Mouse (Mus musculus): ENCODE results near the gene Lrrc8c. TPM values are rescaled to one million over a fixed set of nuclear protein-coding genes. Genes with fewer than 3 reads are reported as not detected.

Lrrc8c gene
- polyA plus RNA-seq (2012; rRNA removed): 8.5 and 9.2 TPM in 2 replicates

DNA sequence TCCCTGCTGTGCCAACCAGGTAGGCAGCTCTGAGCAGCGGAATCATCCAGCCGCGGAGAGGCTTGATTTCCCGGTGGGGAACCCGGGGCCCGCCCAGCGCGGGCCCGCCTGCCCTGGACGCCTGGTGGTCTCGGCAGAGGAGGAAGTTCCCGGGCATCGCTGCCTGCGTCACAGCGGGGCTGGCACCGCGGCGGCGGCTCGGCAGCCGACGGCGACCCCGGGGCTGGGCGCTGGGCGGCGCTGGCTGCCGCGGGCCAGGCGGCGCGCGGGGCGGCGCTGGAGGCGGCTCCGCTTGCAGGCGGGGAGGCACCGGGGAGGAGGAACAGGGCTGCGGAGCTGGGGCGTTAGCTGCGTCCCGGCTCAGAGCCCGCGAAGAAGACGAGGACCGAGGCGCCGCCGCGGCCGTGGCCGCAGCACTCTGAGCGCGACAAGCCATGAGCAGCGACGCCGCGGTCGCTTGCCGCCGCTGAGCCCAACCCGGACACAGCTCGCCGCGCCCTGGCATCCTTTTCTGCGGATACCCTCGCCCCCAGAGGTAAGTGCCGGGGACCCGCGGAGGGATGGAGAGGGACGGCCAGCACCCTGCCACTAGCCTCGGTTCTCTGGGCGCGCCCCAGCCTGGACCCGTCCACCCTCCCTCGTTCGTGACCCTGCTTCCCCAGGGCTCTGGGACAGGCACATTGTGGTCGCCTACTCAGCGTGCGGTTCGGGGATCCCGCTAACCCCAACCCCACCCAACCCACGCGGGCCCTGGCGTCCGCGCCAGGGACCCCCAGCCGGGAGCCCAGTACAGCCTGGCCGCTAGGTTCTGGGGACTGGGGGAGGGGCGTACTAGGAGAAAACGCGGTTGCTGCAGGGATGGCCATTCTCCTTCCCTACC lies at the start of gene Lrrc8c:
Gene Lrrc8c (plus strand): TSS at position 293 of the 880 bp plus-strand sequence.
- DNase-seq (ENCODE audit: extremely low spot score in 1 of 2, low spot score in 1 of 2): peak; percentile 60 to 86

- no peak for DNase-seq (ENCODE audit: extremely low spot score in 1 of 2, low spot score in 1 of 2)
Observed at GRCm38 (mm10) chr5:105472983-105473705, 46.0 kb upstream of the Lrrc8c start.

- no peak for DNase-seq (ENCODE audit: extremely low spot score in 1 of 2, low spot score in 1 of 2)
Observed at GRCm38 (mm10) chr5:105477527-105477926, 41.7 kb upstream of the Lrrc8c start.

- DNase-seq (ENCODE audit: extremely low spot score in 1 of 2, low spot score in 1 of 2): no peak
Observed at GRCm38 (mm10) chr5:105479673-105480072, 39.5 kb upstream of the Lrrc8c start.

GRCm38 (mm10) chr5:105480561-105480960 lies 38.6 kb upstream of the Lrrc8c start:
- DNase-seq (ENCODE audit: extremely low spot score in 1 of 2, low spot score in 1 of 2): no peak

GRCm38 (mm10) chr5:105483632-105484031 lies 35.6 kb upstream of the Lrrc8c start:
- DNase-seq (ENCODE audit: extremely low spot score in 1 of 2, low spot score in 1 of 2): no peak

- DNase-seq (ENCODE audit: extremely low spot score in 1 of 2, low spot score in 1 of 2): no peak
Observed at GRCm38 (mm10) chr5:105484247-105484646, 34.9 kb upstream of the Lrrc8c start.

DNA sequence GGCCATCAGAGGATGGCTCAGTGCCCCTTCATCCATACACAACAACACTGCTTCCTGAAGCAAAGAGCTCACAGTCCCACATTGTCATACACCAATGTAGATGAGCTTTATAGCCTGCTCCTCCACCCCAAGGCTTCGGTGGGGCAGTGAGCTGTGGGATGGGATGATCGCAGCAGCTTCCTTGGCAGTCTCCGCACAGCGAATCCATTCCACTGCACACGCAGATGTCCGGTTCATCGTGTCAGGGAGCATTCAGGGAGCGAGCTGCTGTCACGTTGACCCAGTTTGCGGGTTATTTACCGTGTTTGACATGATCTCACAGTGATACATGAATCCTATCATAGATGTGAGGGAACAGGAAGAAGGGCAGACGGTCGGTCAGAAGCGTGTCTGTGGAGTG lies 34.3 kb upstream of the Lrrc8c start:
- DNase-seq (ENCODE audit: extremely low spot score in 1 of 2, low spot score in 1 of 2): no peak

DNA sequence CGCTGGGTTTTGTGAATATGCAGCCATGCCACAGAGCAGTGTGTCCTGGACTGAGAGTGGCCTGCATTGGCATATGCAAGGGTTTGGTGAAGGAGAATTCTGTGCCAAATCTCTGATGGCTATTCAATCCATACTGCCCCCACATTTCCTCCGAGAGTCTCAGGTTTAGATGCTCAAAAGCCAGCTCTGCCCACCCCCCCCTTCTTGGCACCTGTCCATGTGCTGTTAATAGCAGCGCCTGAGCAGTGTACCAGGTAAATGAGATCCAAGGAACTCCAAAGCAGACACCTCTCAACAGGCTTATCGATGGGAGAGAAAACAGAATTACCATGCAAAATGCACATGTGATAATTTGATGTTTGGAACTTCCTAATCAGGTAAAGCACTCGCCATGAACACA lies 29.0 kb upstream of the Lrrc8c start:
- no peak for DNase-seq (ENCODE audit: extremely low spot score in 1 of 2, low spot score in 1 of 2)

GRCm38 (mm10) chr5:105491389-105491788 lies 27.8 kb upstream of the Lrrc8c start:
- DNase-seq (ENCODE audit: extremely low spot score in 1 of 2, low spot score in 1 of 2): peak in 1 of 2 experiments; percentile 48

DNA sequence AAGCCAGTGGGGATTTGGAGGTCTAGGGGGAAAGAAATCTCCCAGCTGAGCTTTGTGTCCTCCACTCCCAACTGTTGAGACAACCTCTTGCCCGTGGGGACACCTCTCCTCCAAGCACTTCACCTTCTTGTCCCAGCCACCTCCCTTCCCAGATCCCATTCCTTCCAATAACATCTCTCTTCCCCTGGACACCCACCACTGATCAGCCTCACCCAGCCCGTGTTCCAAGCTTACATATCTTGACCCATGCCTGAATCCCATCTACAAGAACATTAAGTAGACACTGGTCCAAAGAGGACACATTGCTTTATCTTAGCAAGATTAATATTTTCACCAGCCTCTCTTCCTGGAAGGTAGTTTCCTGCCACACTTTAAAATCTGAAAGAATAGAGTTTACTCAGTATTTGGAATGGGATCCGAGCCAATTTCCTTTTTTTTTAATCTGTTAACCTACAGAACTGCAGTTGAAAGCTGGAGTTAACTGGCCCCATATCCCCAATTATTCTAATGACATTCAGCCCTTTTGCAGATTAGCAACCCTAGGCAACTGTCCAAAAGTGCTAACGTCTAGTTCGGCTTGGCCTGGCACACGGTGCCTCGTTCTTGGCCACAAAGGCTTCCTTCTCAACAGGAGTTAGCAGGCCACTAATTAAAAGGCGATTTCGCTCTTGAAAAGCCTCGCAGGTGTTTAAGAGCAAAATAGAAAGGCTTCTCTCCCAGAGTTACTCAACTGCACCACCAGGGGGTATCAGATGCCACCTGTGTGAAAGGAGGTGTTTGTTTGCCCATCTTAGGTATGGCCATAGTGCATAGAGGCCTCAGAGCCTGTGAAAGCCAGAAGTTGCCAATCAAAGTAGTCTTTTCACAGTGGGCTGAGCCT lies 26.6 kb upstream of the Lrrc8c start:
- peak in 1 of 2 experiments; percentile 54 for DNase-seq (ENCODE audit: extremely low spot score in 1 of 2, low spot score in 1 of 2)

GRCm38 (mm10) chr5:105493377-105493776 lies 25.8 kb upstream of the Lrrc8c start:
- DNase-seq (ENCODE audit: extremely low spot score in 1 of 2, low spot score in 1 of 2): no peak

DNA sequence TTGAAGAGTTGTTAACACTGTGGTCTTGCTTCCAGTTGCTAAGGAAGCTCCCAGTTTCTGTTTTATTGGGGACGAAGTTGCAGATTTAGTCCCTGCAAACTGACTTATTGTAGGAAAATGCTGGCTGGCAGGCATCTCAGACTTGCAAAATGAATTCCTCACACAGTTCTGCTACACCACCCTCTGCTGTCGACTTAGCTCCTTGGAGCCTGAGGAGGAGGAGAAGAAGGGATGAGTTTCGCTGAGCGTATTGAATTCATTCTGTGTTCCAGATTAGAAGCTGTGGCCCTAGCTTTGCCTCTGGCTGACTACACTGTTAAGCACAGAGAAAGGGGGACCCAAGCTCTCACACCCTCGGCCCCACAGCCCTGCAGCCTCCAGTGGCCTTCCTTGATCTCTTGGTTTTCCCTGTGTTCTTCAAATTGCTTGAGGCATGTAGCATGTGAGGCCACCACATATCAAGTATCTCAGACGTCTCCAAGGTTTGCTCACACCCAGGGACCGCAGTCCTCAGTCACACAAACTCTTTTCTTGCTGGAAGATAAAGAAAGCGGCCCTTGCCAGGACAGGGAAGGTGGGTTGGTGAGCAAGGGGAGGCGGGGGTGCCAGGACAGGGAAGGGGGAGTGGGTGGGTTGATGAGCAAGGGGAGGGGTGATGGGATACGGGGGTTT lies 24.8 kb upstream of the Lrrc8c start:
- peak; percentile 56 to 74 for DNase-seq (ENCODE audit: extremely low spot score in 1 of 2, low spot score in 1 of 2)

GRCm38 (mm10) chr5:105494918-105495901 lies 24.0 kb upstream of the Lrrc8c start:
- DNase-seq (ENCODE audit: extremely low spot score in 1 of 2, low spot score in 1 of 2): peak in 1 of 2 experiments; percentile 70

DNA sequence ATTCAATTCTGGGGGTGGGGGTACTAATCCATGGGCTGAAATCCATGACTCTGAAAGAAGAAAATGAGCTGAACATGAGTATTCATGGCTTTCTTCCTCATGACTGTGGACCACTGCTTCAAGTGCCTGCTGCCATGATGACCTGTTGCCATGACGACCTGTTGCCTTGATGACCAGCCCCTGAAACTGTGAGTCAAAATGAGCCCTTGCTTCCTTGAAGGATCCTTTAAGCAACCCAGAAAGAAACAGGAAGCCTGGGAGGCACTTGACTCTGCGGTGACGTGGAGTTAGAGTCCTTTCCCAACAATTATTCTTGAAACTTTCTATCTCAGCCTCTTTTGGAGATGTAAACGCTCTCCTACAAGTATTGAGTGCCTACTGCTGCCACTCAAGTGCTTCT lies 23.1 kb upstream of the Lrrc8c start:
- no peak for DNase-seq (ENCODE audit: extremely low spot score in 1 of 2, low spot score in 1 of 2)

DNA sequence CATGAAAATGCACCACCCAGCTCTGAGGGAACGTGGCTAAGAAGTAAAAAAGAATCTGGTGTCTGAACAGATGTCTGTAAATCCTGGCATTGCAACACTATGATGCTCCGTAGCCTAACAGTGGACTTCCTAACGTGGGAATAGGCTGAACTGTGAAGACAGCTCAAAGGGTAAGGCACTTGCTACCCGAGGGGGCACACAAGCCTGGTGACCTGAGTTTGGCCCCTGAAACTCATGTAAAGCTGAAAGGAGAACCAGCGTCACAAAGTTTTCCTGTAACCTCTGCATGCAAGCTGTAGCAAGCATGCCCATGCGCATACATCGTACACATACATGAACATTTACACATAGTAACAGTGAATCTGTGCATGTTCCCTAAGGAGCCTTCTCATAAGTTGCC lies 22.6 kb upstream of the Lrrc8c start:
- DNase-seq (ENCODE audit: extremely low spot score in 1 of 2, low spot score in 1 of 2): no peak

- DNase-seq (ENCODE audit: extremely low spot score in 1 of 2, low spot score in 1 of 2): no peak
Observed at GRCm38 (mm10) chr5:105498429-105499000, 20.7 kb upstream of the Lrrc8c start.

GRCm38 (mm10) chr5:105499396-105499795 lies 19.8 kb upstream of the Lrrc8c start:
- DNase-seq (ENCODE audit: extremely low spot score in 1 of 2, low spot score in 1 of 2): no peak
